Mouse (Mus musculus) hindbrain, embryonic 15.5 days (tissue): Measurements from ENCODE around the gene Apc2. TPM values are rescaled to one million over a fixed set of nuclear protein-coding genes. Genes with fewer than 3 reads are reported as not detected.

Experiments
- ATAC-seq: fragments of 200-750 bp; cut with Nextera tagmentation; 2 replicates; pipeline ENCODE4 v1.8.0; 2017; ENCODE audit warnings: low read depth, moderate number of reproducible peaks, moderate TSS enrichment; ENCODE audit not compliant: low FRiP score
- H3K27ac ChIP-seq: fragments of 300-500 bp; sonication (generic); replicated peaks from 2 replicates; pipeline ENCODE4 v1.5.1; 2015; ENCODE audit warnings: mild to moderate bottlenecking, inconsistent platforms
- H3K27me3 ChIP-seq: fragments of 300-500 bp; sonication (generic); 2 replicates; pipeline ENCODE4 v1.6.1; 2015; ENCODE audit warnings: control low read depth, inconsistent platforms
- H3K36me3 ChIP-seq: fragments of 300-500 bp; sonication (generic); 2 replicates; pipeline ENCODE4 v1.6.1; 2015; ENCODE audit warnings: control low read depth, inconsistent platforms
- H3K4me1 ChIP-seq: fragments of 300-500 bp; sonication (generic); replicated peaks from 2 replicates; pipeline ENCODE4 v1.6.1; 2015; ENCODE audit warnings: control low read depth, inconsistent platforms
- H3K4me2 ChIP-seq: fragments of 300-500 bp; sonication (generic); 2 replicates; pipeline ENCODE4 v1.6.1; 2015; ENCODE audit warnings: moderate library complexity, mild to moderate bottlenecking, inconsistent platforms
- H3K4me3 ChIP-seq: fragments of 300-500 bp; sonication (generic); 2 replicates; pipeline ENCODE4 v1.5.1; 2015; ENCODE audit warnings: mild to moderate bottlenecking, inconsistent platforms
- H3K9ac ChIP-seq: fragments of 300-500 bp; sonication (generic); 2 replicates; pipeline ENCODE4 v1.6.1; 2015; ENCODE audit warnings: inconsistent platforms
- H3K9me3 ChIP-seq: fragments of 300-500 bp; sonication (generic); 2 replicates; pipeline ENCODE4 v1.6.1; 2016; ENCODE audit warnings: control low read depth, inconsistent platforms
- WGBS: fragments of 180-500 bp; shearing (Covaris S2); methylation state at CpG from one replicate; pipeline ENCODE4 v1.1.7; 2015; 5-methylcytosine and 5-hydroxymethylcytosine counted together
- polyA plus RNA-seq: library from polyadenylated mRNA; unstranded; fragments of >200 nt; fragmentation: Nextera tagmentation; extraction: Ambion mirVana; gene quantifications from 2 replicates; pipeline ENCODE4 v1.2.1, GENCODE M21; 2015

Gene Apc2
- polyA plus RNA-seq, 1 experiment from 2014 or later: 181 TPM

DNA sequence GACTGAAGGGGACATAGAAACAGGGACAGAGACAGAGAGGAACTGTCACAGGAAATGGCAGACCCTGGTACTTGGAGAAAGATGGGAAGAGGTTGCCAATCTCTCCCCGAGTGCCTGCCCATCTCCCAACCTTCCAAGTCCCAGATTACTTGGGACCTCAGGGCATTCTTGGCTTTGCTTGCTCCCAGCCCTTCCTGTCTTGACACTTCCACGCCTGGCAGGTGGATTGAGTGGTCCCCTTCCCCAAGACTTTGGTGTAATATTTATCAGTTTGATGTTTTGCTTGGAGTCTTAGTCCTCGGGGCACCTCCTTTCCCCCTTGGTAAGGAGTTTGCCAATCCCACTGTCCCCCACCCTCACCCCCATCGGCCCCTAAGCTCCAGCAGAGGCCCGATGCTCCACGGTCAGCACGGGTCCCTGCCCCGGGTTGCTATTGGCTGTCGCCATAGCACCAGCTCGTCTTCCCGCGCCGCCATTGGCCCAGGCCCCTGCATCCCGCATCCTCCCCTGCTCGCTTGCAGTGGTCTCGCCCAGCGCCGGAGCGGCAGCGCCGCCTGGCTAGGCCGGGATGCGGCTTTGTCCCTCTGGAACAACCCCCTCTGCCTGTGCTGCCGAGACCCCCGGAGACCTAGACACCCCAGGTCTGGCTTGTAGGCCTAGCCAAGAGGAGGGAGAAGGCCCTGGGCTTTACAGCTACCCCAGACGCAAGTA lies 2.9 kb downstream of the Apc2 start:
- Histone ChIP-seq H3K27ac (peak overlapping the region; percentile 98), H3K4me2 (peak overlapping the region; percentile 86), H3K36me3 (peaks cover 20% of the 10 kb centered on the region), H3K9ac (peak overlapping the region; percentile 91), H3K4me1 (peaks cover 87% of the 10 kb centered on the region), H3K27me3 (no peaks in the 10 kb centered on the region), H3K4me3 (peak overlapping the region; percentile 66), H3K9me3 (no peaks in the 10 kb centered on the region)
- WGBS: 2% methylated on average over 26 of the region's 26 CpGs
- ATAC-seq: peak; percentile 77

GRCm38 (mm10) chr10:80299301-80299700 lies 3.5 kb downstream of the Apc2 start:
- Histone ChIP-seq H3K4me1 (peaks cover 87% of the 10 kb centered on the region), H3K27me3 (no peaks in the 10 kb centered on the region), H3K36me3 (peaks cover 14% of the 10 kb centered on the region), H3K9me3 (no peaks in the 10 kb centered on the region), H3K27ac (peak overlapping the region; percentile 98), H3K4me2 (peak overlapping the region; percentile 86), H3K9ac (peak overlapping the region; percentile 91), H3K4me3 (peak overlapping the region; percentile 66)
- ATAC-seq: no peak
- WGBS: 4% methylated on average over 15 of the region's 15 CpGs

- WGBS: 36% methylated on average over 10 of the region's 10 CpGs
- Histone ChIP-seq H3K4me3 (peak overlapping the region; percentile 66), H3K9ac (peak overlapping the region; percentile 91), H3K9me3 (no peaks in the 10 kb centered on the region), H3K4me2 (peak overlapping the region; percentile 86), H3K27ac (peak overlapping the region; percentile 98), H3K4me1 (peaks cover 88% of the 10 kb centered on the region), H3K27me3 (no peaks in the 10 kb centered on the region), H3K36me3 (peaks cover 13% of the 10 kb centered on the region)
- ATAC-seq: no peak
Observed at GRCm38 (mm10) chr10:80299824-80300223, 4.0 kb downstream of the Apc2 start.

DNA sequence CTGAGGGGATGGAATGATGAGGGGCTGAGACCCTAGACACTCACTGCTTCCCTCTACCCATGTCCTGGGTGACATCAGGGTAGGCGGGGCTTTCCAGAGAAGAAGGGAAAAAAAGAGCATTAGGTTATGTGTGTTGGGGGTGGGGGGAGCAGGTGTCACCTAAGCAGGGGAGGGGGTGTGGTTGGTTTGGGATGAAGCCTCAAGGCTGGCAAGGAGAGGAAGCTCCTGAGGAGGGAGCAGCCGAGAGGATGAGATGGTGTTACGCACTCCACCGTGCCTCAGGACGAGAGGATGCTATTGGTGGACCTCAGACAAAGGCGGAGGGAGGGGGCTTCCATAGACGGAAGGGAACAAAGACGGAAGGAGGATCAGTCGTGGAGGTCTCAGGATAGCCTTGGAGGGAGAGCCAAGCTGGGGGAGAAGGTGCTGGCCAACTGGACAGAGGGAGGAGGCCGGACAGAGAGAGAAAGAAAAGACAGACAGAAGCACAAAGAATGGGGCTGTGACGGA lies 5.0 kb downstream of the Apc2 start:
- H3K4me2 ChIP-seq: peak overlapping the region; percentile 86
- 7% methylated on average over 11 of the region's 11 CpGs for WGBS
- peaks cover 87% of the 10 kb centered on the region for H3K4me1 ChIP-seq
- H3K36me3 ChIP-seq: peaks cover 18% of the 10 kb centered on the region
- peak; percentile 82 for ATAC-seq
- H3K9me3 ChIP-seq: no peaks in the 10 kb centered on the region
- H3K27ac ChIP-seq: peak overlapping the region; percentile 98
- no peaks in the 10 kb centered on the region for H3K27me3 ChIP-seq
- H3K9ac ChIP-seq: peak overlapping the region; percentile 91
- peak overlapping the region; percentile 66 for H3K4me3 ChIP-seq

GRCm38 (mm10) chr10:80301256-80302081 lies 5.7 kb downstream of the Apc2 start:
- Histone ChIP-seq H3K4me3 (peak overlapping the region; percentile 66), H3K27me3 (no peaks in the 10 kb centered on the region), H3K27ac (peak overlapping the region; percentile 98), H3K4me2 (peak overlapping the region; percentile 86), H3K9me3 (no peaks in the 10 kb centered on the region), H3K36me3 (peaks cover 26% of the 10 kb centered on the region), H3K4me1 (peaks cover 88% of the 10 kb centered on the region), H3K9ac (peak overlapping the region; percentile 91)
- no peak for ATAC-seq
- 40% methylated on average over 10 of the region's 10 CpGs for WGBS

DNA sequence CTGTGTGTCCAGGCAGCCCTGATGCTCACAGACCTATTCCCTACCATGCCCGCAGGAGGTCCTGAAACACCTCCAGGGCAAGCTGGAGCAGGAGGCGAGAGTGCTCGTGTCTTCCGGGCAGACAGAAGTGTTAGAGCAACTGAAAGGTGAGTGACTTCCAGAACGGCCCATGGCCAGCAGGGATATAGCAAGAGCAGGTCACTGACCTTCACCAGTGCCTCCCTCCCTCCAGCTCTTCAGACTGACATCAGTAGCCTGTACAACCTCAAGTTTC lies 6.2 kb downstream of the Apc2 start:
- peaks cover 85% of the 10 kb centered on the region for H3K4me1 ChIP-seq
- H3K9ac ChIP-seq: peak overlapping the region; percentile 91
- peaks cover 31% of the 10 kb centered on the region for H3K36me3 ChIP-seq
- no peaks in the 10 kb centered on the region for H3K9me3 ChIP-seq
- H3K27ac ChIP-seq: peak overlapping the region; percentile 98
- peak overlapping the region; percentile 86 for H3K4me2 ChIP-seq
- peak overlapping the region; percentile 66 for H3K4me3 ChIP-seq
- no peaks in the 10 kb centered on the region for H3K27me3 ChIP-seq
- no peak for ATAC-seq
- WGBS: 44% methylated on average over 5 of the region's 5 CpGs

DNA sequence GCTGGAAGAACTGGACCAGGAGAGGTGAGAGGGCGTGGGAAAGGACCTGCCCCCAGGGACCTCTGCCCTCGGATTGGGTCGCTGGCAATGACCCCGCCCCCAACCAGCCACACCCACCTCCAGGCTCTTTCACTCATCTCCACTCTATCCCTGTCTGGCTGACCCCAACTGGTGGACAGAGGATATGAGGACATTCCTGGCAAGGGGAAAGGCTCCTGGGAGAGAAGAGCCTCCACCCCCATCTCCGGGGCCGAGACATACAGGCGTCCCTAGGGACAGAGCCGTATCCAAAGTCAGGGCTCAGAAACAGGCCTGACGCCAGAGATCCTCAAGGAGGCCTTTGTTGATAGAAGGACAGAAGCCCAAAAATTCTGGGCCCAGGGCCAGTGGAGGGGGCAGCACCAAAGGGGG lies 6.7 kb downstream of the Apc2 start:
- WGBS: 4% methylated on average over 9 of the region's 9 CpGs
- H3K4me2 ChIP-seq: peak overlapping the region; percentile 86
- peak overlapping the region; percentile 66 for H3K4me3 ChIP-seq
- H3K9me3 ChIP-seq: no peaks in the 10 kb centered on the region
- no peaks in the 10 kb centered on the region for H3K27me3 ChIP-seq
- peak; percentile 9; the same call in 1 of the 2 replicates for ATAC-seq
- H3K4me1 ChIP-seq: peaks cover 80% of the 10 kb centered on the region
- peaks cover 36% of the 10 kb centered on the region for H3K36me3 ChIP-seq
- peak overlapping the region; percentile 91 for H3K9ac ChIP-seq
- peak overlapping the region; percentile 98 for H3K27ac ChIP-seq

DNA sequence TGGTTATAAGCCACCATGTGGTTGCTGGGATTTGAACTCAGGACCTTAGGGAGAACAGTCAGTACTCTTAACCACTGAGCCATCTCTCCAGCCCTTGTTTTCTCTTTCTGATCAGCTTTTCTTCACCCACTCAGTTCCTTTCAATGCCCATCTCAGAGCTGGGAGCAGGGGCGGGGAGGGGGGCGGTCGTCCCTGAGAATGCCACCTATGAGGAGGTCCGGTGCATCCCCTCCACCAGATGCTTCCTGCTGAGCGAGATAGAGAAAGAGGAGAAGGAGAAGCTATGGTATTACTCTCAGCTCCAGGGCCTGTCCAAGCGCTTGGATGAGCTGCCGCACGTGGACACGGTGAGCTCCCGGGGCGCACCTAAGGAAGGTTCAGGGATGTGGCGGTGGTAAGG lies 8.7 kb downstream of the Apc2 start:
- no peak overlapping the region for H3K9ac ChIP-seq
- H3K4me2 ChIP-seq: peak overlapping the region; percentile 36
- no peaks in the 10 kb centered on the region for H3K9me3 ChIP-seq
- H3K27me3 ChIP-seq: no peaks in the 10 kb centered on the region
- no peak overlapping the region for H3K27ac ChIP-seq
- peaks cover 67% of the 10 kb centered on the region for H3K4me1 ChIP-seq
- 34% methylated on average over 12 of the region's 12 CpGs for WGBS
- H3K36me3 ChIP-seq: peaks cover 56% of the 10 kb centered on the region
- ATAC-seq: no peak
- H3K4me3 ChIP-seq: no peak overlapping the region

DNA sequence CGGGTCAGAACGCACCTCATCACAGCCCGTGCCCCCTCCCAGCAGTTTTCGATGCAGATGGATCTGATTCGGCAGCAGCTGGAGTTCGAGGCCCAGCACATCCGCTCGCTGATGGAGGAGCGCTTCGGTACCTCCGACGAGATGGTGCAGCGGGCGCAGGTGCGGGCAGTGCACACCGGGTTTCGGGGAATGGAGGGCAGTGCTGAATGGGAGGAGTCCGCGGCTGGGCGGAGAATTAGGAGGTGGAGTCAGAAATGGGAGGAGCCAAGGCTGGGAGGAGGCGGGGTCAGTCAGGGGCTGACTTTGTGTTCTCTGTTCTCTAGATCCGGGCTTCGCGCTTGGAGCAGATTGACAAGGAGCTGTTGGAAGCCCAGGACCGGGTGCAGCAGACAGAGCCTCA lies 9.1 kb downstream of the Apc2 start:
- no peak for ATAC-seq
- H3K4me2 ChIP-seq: peak overlapping the region; percentile 36
- no peak overlapping the region for H3K9ac ChIP-seq
- H3K27ac ChIP-seq: no peak overlapping the region
- H3K9me3 ChIP-seq: no peaks in the 10 kb centered on the region
- H3K36me3 ChIP-seq: peaks cover 58% of the 10 kb centered on the region
- peaks cover 63% of the 10 kb centered on the region for H3K4me1 ChIP-seq
- WGBS: 23% methylated on average over 25 of the region's 25 CpGs
- no peaks in the 10 kb centered on the region for H3K27me3 ChIP-seq
- no peak overlapping the region for H3K4me3 ChIP-seq

- H3K9me3 ChIP-seq: no peaks in the 10 kb centered on the region
- H3K4me2 ChIP-seq: no peak overlapping the region
- peaks cover 37% of the 10 kb centered on the region for H3K4me1 ChIP-seq
- H3K4me3 ChIP-seq: no peak overlapping the region
- 87% methylated on average over 16 of the region's 16 CpGs for WGBS
- H3K9ac ChIP-seq: no peak overlapping the region
- no peaks in the 10 kb centered on the region for H3K27me3 ChIP-seq
- ATAC-seq: no peak
- peaks cover 89% of the 10 kb centered on the region for H3K36me3 ChIP-seq
- no peak overlapping the region for H3K27ac ChIP-seq
Observed at GRCm38 (mm10) chr10:80311560-80311959, 15.8 kb downstream of the Apc2 start.

DNA sequence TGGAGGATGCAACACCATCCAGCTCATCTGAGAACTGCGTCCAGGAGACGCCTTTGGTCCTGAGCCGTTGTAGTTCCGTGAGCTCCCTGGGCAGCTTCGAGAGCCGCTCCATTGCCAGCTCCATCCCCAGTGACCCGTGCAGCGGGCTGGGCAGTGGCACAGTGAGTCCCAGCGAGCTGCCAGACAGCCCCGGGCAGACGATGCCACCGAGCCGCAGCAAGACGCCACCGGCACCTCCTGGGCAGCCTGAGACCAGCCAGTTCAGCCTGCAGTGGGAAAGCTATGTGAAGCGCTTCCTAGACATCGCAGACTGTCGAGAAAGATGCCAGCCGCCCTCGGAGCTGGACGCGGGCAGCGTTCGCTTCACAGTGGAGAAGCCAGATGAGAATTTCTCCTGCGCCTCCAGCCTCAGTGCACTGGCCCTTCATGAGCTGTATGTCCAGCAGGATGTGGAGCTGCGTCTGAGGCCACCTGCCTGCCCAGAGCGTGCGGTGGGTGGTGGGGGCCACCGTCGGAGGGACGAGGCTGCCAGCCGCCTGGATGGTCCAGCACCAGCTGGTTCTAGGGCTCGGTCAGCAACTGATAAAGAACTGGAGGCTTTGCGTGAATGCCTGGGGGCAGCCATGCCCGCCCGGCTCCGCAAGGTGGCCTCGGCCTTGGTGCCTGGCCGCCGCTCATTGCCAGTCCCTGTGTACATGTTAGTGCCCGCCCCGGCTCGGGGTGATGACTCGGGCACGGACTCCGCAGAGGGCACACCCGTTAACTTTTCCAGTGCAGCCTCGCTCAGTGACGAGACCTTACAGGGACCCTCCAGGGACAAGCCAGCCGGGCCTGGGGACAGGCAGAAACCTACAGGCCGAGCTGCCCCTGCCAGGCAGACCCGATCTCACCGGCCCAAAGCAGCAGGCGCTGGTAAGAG lies 17.1 kb downstream of the Apc2 start:
- ATAC-seq: no peak
- whole genome bisulfite sequencing: 67% methylated on average over 54 of the region's 54 CpGs
- no peaks in the 10 kb centered on the region for H3K27me3 ChIP-seq
- no peaks in the 10 kb centered on the region for H3K9me3 ChIP-seq
- peaks cover 37% of the 10 kb centered on the region for H3K4me1 ChIP-seq
- H3K9ac ChIP-seq: no peak overlapping the region
- no peak overlapping the region for H3K27ac ChIP-seq
- H3K4me2 ChIP-seq: no peak overlapping the region
- H3K4me3 ChIP-seq: no peak overlapping the region
- peaks cover 87% of the 10 kb centered on the region for H3K36me3 ChIP-seq
